Mouse (Mus musculus) MN1 (cell line): ENCODE data around the gene Clta.
"Not testable (repeated sequence)": the region's sequence is repeated elsewhere in the genome, so short reads cannot be mapped to it uniquely, and the experiment has no call there.

Experiments used
- DNase-seq: peaks from one replicate; pipeline ENCODE4 v3.0.0-alpha.2; 2016; ENCODE audit warnings: low spot score

Clta gene

GRCm38 (mm10) chr4:44024241-44024640 lies 20.0 kb downstream of the Clta start:
- no peak for DNase-seq

GRCm38 (mm10) chr4:44025570-44025969 lies 21.3 kb downstream of the Clta start:
- no peak for DNase-seq

- DNase-seq: no peak
These were observed 24.3 kb downstream of the Clta start for GRCm38 (mm10) chr4:44028303-44029135.

GRCm38 (mm10) chr4:44029661-44030066 lies 25.4 kb downstream of the Clta start:
- no peak for DNase-seq

GRCm38 (mm10) chr4:44031521-44031920 lies 27.3 kb downstream of the Clta start:
- peak; percentile 49 for DNase-seq

- DNase-seq: no peak
These were observed 32.2 kb downstream of the Clta start for GRCm38 (mm10) chr4:44036455-44036854.

DNA sequence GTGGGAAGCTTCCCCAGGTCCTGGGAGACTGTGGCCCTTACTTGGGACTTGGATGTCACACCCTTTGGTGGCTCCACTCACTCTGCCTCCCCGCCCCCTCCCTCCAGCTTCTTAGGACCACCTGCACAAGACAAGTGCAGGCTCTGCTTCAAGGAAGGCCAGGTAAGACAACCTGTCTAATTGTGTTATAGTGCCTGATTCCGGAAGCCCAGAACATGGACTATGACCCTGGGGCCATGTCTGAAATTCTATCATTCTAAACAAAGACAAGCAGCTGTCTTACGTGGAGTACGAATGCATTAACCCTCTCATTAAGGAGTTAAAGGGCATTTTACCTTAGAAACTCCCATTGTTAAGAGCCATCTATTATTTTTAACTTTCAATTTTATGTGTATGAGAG lies 36.5 kb downstream of the Clta start:
- DNase-seq: no peak

DNA sequence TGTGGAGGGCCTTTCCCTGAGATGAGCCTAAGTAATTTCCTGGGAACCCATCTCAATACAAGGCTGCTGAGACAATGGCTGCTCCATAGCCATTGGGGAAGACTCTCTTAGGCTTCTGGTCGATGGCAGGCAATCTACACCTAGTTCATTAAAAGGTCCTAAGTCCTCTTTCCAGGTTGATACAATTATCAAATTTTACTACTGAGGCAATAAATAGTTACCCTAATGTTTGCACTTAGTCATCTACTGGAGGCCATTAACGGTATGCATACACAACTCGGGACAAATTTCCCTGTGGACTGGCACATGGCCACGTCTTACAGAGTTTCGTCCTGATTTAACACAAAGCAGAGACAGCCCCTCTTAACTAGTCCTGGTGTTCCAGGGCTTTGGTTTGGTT lies 38.2 kb downstream of the Clta start:
- no peak for DNase-seq

DNA sequence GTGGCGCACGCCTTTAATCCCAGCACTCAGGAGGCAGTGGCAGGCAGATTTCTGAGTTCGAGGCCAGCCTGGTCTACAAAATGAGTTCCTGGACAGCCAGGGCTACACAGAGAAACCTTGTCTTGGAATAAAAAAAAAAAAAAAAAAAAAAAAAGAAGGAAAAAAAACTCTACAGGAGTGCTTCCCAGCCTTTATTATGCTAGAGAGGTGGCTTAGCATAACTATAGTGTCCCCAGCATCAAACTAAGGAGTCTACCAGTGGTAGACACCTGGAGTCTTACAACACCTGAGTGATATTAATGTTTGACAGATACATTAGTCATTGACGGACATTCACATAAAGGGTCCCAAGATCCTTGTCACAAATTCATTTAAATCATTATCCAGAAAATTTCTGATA lies 38.9 kb downstream of the Clta start:
- not testable (repeated sequence) for DNase-seq

DNA sequence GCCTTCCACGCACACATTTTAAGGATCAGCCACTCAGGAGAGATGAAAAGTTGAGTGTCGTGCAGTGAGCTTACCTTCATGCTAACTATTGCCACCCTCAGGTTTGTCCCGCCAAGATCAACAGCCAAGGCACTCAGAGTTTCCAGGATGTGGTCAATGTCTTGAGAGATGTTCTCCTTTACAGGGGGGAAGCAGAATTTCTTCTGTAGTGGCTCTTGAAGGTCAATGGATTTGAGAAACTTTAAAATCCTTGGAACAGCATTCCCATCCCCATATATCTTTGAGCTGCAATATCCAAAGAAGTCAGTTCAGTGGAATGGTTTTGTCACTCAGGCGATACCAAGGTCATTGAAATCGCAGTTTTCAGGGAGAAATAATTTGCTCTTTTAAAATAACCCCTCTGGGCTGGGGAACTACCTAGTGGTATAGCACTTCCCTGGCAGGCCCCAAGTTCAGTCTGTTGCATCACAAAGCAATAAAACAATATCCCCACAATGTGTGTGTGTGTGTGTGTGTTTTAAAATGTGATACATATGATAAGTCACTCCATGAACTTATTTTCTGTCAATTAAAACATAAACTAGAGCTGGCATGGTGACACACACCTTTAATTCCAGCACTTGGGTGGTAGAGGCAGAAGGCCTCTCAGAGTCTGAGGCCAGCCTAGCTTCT lies 40.6 kb downstream of the Clta start:
- DNase-seq: no peak

GRCm38 (mm10) chr4:44046066-44046465 lies 41.8 kb downstream of the Clta start:
- DNase-seq: no peak

- no peak for DNase-seq
These were observed 45.6 kb downstream of the Clta start for GRCm38 (mm10) chr4:44049812-44050211.

GRCm38 (mm10) chr4:44059674-44060073 lies 55.4 kb downstream of the Clta start:
- no peak for DNase-seq

DNA sequence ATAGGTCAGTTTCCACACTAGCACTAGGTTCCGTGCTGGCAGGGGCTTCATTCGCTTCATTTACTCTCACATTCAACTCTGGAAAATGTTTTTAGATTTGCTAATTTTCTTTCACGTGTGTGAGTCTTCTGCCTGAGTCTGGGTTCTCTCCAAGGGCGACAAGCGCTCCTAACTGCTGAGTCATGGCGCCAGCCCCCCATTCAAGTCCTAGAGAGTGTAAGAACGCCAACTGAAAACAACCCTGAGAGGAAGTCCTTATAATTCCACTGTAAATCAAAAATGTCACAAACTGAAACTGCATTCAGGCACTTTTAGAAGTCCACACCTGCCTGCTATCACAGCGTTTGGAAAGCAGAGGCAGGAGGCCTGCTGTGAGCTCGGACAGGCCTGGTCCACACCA lies 57.8 kb downstream of the Clta start:
- DNase-seq: no peak

- no peak for DNase-seq
These were observed 58.6 kb downstream of the Clta start for GRCm38 (mm10) chr4:44062816-44063215.

- DNase-seq: peak; percentile 81
These were observed 61.2 kb downstream of the Clta start for GRCm38 (mm10) chr4:44065355-44066025.

GRCm38 (mm10) chr4:44066891-44067290 lies 62.6 kb downstream of the Clta start:
- DNase-seq: no peak

DNA sequence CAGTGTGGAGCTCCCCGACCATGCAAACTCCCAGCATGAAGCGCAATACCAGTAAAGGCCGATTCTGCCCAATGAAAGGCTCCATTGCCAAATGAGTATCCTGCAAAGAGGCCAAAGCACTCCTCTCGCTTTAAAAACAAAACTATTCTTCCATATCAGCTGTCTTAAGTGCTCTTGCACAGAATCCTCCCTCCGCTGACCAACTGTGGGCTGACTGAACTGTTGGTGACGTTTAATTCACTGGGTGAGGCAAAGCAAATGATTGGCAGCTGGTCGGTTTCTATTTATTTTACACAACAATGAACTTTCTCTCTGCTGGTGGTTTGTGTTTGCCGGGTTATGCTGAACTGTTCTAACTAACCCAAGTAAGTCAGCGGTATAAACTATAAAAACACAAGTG lies 64.5 kb downstream of the Clta start:
- DNase-seq: no peak

DNA sequence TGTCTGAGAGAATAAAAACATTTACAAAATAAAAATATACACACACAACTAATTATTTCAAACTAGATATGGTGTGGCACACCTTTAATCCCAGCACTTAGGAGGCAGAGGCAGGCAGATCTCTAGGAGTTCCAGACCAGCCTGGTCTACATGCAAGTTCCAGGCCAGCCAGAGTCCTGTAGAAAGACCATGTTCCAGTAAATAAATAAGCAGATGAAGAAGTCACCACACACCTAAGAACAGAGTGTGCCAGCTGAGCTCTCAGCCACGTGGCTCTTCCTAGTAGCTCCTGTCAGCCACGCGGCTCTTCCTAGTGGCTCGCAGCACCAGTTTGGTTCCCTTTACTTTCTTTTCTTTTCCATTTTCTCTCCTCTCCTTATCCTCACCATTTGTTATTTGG lies 65.2 kb downstream of the Clta start:
- DNase-seq: no peak

GRCm38 (mm10) chr4:44070641-44071040 lies 66.4 kb downstream of the Clta start:
- DNase-seq: no peak

DNA sequence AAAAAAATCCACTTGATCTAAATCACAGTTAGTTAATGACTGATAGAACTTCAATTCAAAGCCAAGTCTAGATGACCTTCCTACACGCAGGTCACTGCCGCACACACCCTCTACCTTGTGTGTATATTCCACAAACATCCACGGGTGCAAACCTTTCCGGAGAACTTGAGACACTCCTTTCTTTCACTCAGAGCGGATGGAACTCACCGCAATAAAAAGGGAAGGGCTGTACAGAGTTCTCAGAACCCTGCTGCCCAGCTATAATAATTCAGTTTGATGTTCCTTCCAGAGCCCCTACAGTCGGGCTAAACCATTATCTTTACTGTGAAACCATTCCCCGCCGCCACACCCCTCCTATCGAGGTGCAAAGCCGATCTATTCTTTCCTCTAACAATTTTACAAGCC lies 67.5 kb downstream of the Clta start:
- DNase-seq: no peak

DNA sequence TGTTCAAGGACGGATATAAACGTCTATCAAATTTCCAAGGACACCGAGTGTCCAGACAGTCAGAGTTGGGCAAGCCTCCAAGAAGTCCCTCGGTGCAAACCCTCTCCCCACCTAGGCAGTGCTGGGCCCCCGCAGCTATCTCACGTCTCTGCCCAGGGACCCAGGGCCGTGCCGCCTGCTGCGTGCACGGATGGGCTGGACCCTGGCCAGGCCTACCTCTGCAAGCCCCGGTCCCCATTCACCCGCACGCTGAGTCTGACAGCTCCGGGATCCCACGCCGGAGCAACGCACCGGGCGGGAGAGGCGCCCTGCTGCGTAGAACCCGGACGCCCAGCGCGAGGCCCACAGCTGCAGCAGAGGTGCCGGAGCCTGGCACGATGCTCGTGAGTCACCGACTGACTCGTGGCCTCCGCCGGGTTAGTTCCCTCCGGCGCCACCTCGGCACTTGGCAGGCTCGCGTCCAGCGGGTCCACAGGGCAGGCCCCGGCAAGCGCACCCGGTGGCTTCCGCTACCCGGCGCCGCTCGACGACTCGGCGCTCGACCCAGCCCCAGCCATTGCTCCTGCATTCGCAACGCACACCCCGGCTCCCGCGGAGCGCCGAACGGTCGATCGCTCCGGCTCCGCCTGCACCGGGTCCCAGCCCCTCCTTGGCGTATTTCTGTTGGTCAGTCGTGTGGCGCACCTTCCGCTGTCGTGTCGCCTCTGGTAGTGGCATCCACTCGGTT lies 68.1 kb downstream of the Clta start:
- DNase-seq: peak; percentile 91
